Mouse (Mus musculus) MEL (cell line): ENCODE measurements around the gene Mafk.
A peak's percentile ranks its signal among the peaks of the same experiment; 100 is the strongest.

Experiments
- CTCF ChIP-seq, 3 experiments: IDR thresholded peaks in 2 of 3; conservative IDR thresholded peaks in 1 of 3; 2 replicates each; pipeline ENCODE4 v1.5.1; 2011 to 2012; ENCODE audit warnings: low read length in 3 of 3, low read depth in 2 of 3, mild to moderate bottlenecking in 2 of 3, improper control_type of control experiment in 1 of 3, inconsistent platforms in 1 of 3, mixed read lengths in 1 of 3, moderate library complexity in 1 of 3; ENCODE audit not compliant: control insufficient read depth in 1 of 3, insufficient read depth in 1 of 3, poor library complexity in 1 of 3, severe bottlenecking in 1 of 3
- EP300 ChIP-seq, 2 experiments: IDR thresholded peaks; 2 replicates each; pipeline ENCODE4 v1.6.1; 2011; ENCODE audit warnings: improper control_type of control experiment in 2 of 2, low read length in 2 of 2, low read depth in 1 of 2, mild to moderate bottlenecking in 1 of 2
- ETS1 ChIP-seq: IDR thresholded peaks from 2 replicates; pipeline ENCODE4 v1.6.1; 2012; ENCODE audit warnings: low read depth, mild to moderate bottlenecking, inconsistent platforms, low read length, improper control_type of control experiment, moderate library complexity
- GATA1 ChIP-seq: IDR thresholded peaks from 2 replicates; pipeline ENCODE4 v1.6.1; 2011; ENCODE audit warnings: low read depth, low read length, improper control_type of control experiment
- MAX ChIP-seq: IDR thresholded peaks from 2 replicates; pipeline ENCODE4 v1.6.1; 2011; ENCODE audit warnings: low read length, improper control_type of control experiment
- MEF2A ChIP-seq: IDR thresholded peaks from 2 replicates; pipeline ENCODE4 v1.6.1; 2014; ENCODE audit warnings: low read depth, mild to moderate bottlenecking, inconsistent platforms, low read length, improper control_type of control experiment; ENCODE audit not compliant: poor library complexity, insufficient replicate concordance, severe bottlenecking; ENCODE audit errors: extremely low read depth
- NRF1 ChIP-seq: IDR thresholded peaks from 2 replicates; pipeline ENCODE4 v1.6.1; 2014; ENCODE audit warnings: low read depth, mild to moderate bottlenecking, inconsistent platforms, low read length, improper control_type of control experiment, moderate library complexity; ENCODE audit not compliant: poor library complexity, insufficient read depth, severe bottlenecking
- POLR2AphosphoS2 ChIP-seq: IDR thresholded peaks from 2 replicates; pipeline ENCODE4 v1.6.1; 2011; ENCODE audit warnings: low read length, improper control_type of control experiment
- USF1 ChIP-seq: IDR thresholded peaks from 2 replicates; pipeline ENCODE4 v1.6.1; 2014; ENCODE audit warnings: low read depth, mild to moderate bottlenecking, inconsistent platforms, low read length, improper control_type of control experiment, moderate library complexity
- USF2 ChIP-seq, 2 experiments: IDR thresholded peaks; 2 replicates each; pipeline ENCODE4 v1.6.1; 2011 to 2012; ENCODE audit warnings: improper control_type of control experiment in 2 of 2, low read length in 2 of 2, borderline replicate concordance in 1 of 2, inconsistent platforms in 1 of 2, low read depth in 1 of 2, mild to moderate bottlenecking in 1 of 2; ENCODE audit not compliant: insufficient read depth in 1 of 2

GRCm38 (mm10) chr5:139754753-139755152 lies 36.6 kb upstream of the Mafk start:
- peak; percentile 48; the same call in 1 of the 2 replicates for TF ChIP-seq MAX
- TF ChIP-seq ETS1, result no peak
- no peak for TF ChIP-seq GATA1
- TF ChIP-seq CTCF (IDR thresholded peaks at IDR 0.05 in 2 of 3, conservative IDR thresholded peaks at IDR 0.05 in 1 of 3; ENCODE audit: control insufficient read depth in 1 of 3, insufficient read depth in 1 of 3, low read depth in 2 of 3, low read length in 3 of 3, poor library complexity in 1 of 3, severe bottlenecking in 1 of 3), result peak; percentile 79 to 95 (median 85)
- no peak for TF ChIP-seq NRF1
- no peak for TF ChIP-seq MEF2A
- TF ChIP-seq POLR2AphosphoS2, result no peak
- TF ChIP-seq USF2 (IDR thresholded peaks at IDR 0.05; ENCODE audit: borderline replicate concordance in 1 of 2, insufficient read depth in 1 of 2, low read depth in 1 of 2, low read length in 2 of 2), result no peak
- no peak for TF ChIP-seq EP300 (IDR thresholded peaks at IDR 0.05; ENCODE audit: low read depth in 1 of 2, low read length in 2 of 2)
- TF ChIP-seq USF1, result no peak
